Mouse (Mus musculus) thymus, adult 2 months (tissue): ENCODE measurements around the gene Dlx4. TPM values are rescaled to one million over a fixed set of nuclear protein-coding genes. Genes with fewer than 3 reads are reported as not detected.

ENCODE experiments used
- DNase-seq: peaks from one replicate; pipeline ENCODE4 v3.0.0; 2021
- H3K27ac ChIP-seq: fragments of 200-500 bp; 2 replicates; pipeline ENCODE4 v1.5.1; 2012; ENCODE audit warnings: low read length, control low read depth; ENCODE audit not compliant: control insufficient read depth, insufficient read depth
- H3K27me3 ChIP-seq: fragments of 200-500 bp; 2 replicates; pipeline ENCODE4 v1.6.1; 2012; ENCODE audit warnings: mild to moderate bottlenecking, low read length, moderate library complexity, mixed read lengths; ENCODE audit not compliant: control insufficient read depth, insufficient read depth
- H3K36me3 ChIP-seq: fragments of 200-500 bp; 2 replicates; pipeline ENCODE4 v1.6.1; 2012; ENCODE audit warnings: mild to moderate bottlenecking, low read length, moderate library complexity; ENCODE audit not compliant: control insufficient read depth, insufficient read depth
- H3K4me1 ChIP-seq: fragments of 200-500 bp; replicated peaks from 2 replicates; pipeline ENCODE4 v1.6.1; 2012; ENCODE audit warnings: low read length; ENCODE audit not compliant: control insufficient read depth, insufficient read depth
- H3K4me3 ChIP-seq: fragments of 200-500 bp; 2 replicates; pipeline ENCODE4 v1.5.1; 2012; ENCODE audit warnings: mild to moderate bottlenecking, low read length, control low read depth, moderate library complexity; ENCODE audit not compliant: control insufficient read depth, insufficient read depth
- CTCF ChIP-seq: fragments of 200-500 bp; IDR thresholded peaks from 2 replicates; pipeline ENCODE4 v1.5.1; 2012; ENCODE audit warnings: mild to moderate bottlenecking, control low read depth, low read length, moderate library complexity, borderline replicate concordance; ENCODE audit not compliant: control insufficient read depth, poor library complexity, insufficient read depth; ENCODE audit errors: extremely low read depth
- POLR2A ChIP-seq: fragments of 200-500 bp; IDR thresholded peaks from 2 replicates; pipeline ENCODE4 v1.6.1; 2012; ENCODE audit warnings: mild to moderate bottlenecking, low read length, control low read depth, moderate library complexity; ENCODE audit not compliant: control insufficient read depth, poor library complexity, insufficient read depth; ENCODE audit errors: extremely low read depth
- WGBS: fragments of 180-500 bp; shearing (Covaris S2); methylation state at CpG from one replicate; pipeline ENCODE4 v1.1.7; 2018; 5-methylcytosine and 5-hydroxymethylcytosine counted together
- polyA plus RNA-seq: library from polyadenylated mRNA; depleted of rRNA; stranded (reverse); fragments of >200 nt; gene quantifications from 2 replicates; pipeline ENCODE4 v1.2.3, GENCODE M21; 2012

The Dlx4 gene
- polyA plus RNA-seq, 1 experiment: 0.34 TPM

GRCm38 (mm10) chr11:95153681-95154080 is 7.6 kb upstream of the Dlx4 start:
- WGBS: 93% methylated on average over 5 of the region's 5 CpGs
- TF ChIP-seq CTCF (no peak), POLR2A (no peak)
- no peak overlapping the region for H3K27ac ChIP-seq
- peaks cover 22% of the 10 kb centered on the region for H3K27me3 ChIP-seq
- no peaks in the 10 kb centered on the region for H3K4me1 ChIP-seq
- DNase-seq: no peak
- H3K36me3 ChIP-seq: no peaks in the 10 kb centered on the region
- H3K4me3 ChIP-seq: no peak overlapping the region

- Histone ChIP-seq H3K27me3 (peaks cover 25% of the 10 kb centered on the region), H3K27ac (no peak overlapping the region)
- WGBS: 93% methylated on average over 5 of the region's 5 CpGs
Observed at GRCm38 (mm10) chr11:95153116-95153515, 7.1 kb upstream of the Dlx4 start.

GRCm38 (mm10) chr11:95150269-95151049 is 4.4 kb upstream of the Dlx4 start:
- WGBS: 6% methylated on average over 33 of the region's 33 CpGs
- Histone ChIP-seq H3K4me3 (no peak overlapping the region), H3K4me1 (peaks cover 9% of the 10 kb centered on the region), H3K36me3 (no peaks in the 10 kb centered on the region), H3K27ac (no peak overlapping the region), H3K27me3 (peaks cover 30% of the 10 kb centered on the region)
- no peak for TF ChIP-seq POLR2A
- no peak for TF ChIP-seq CTCF
- no peak for DNase-seq

More at GRCm38 (mm10) chr11:95153116-95153515, 7.1 kb upstream of the Dlx4 start:
- no peak overlapping the region for H3K4me3 ChIP-seq
- no peaks in the 10 kb centered on the region for H3K36me3 ChIP-seq
- no peak for DNase-seq
- no peaks in the 10 kb centered on the region for H3K4me1 ChIP-seq
- TF ChIP-seq POLR2A (no peak), CTCF (no peak)

GRCm38 (mm10) chr11:95149462-95150268 is 3.6 kb upstream of the Dlx4 start:
- TF ChIP-seq CTCF (no peak), POLR2A (no peak)
- peaks cover 37% of the 10 kb centered on the region for H3K27me3 ChIP-seq
- 9% methylated on average over 27 of the region's 27 CpGs for WGBS
- no peak for DNase-seq
- H3K4me3 ChIP-seq: no peak overlapping the region
- H3K4me1 ChIP-seq: peaks cover 16% of the 10 kb centered on the region
- H3K27ac ChIP-seq: no peak overlapping the region
- H3K36me3 ChIP-seq: no peaks in the 10 kb centered on the region

- TF ChIP-seq POLR2A (no peak), CTCF (no peak)
- Histone ChIP-seq H3K36me3 (no peaks in the 10 kb centered on the region), H3K27ac (no peak overlapping the region), H3K27me3 (peaks cover 43% of the 10 kb centered on the region), H3K4me1 (peaks cover 16% of the 10 kb centered on the region), H3K4me3 (no peak overlapping the region)
- no peak for DNase-seq
- WGBS: 16% methylated on average over 9 of the region's 9 CpGs
Observed at GRCm38 (mm10) chr11:95148754-95149153, 2.7 kb upstream of the Dlx4 start.

- DNase-seq: no peak
- TF ChIP-seq CTCF (no peak), POLR2A (no peak)
- Histone ChIP-seq H3K27me3 (peaks cover 51% of the 10 kb centered on the region), H3K27ac (no peak overlapping the region), H3K4me1 (peaks cover 16% of the 10 kb centered on the region), H3K36me3 (no peaks in the 10 kb centered on the region), H3K4me3 (peak overlapping the region; percentile 55)
- WGBS: 2% methylated on average over 34 of the region's 34 CpGs
Observed at GRCm38 (mm10) chr11:95144946-95145483, 1.0 kb downstream of the Dlx4 start.
